Mouse (Mus musculus): ENCODE results near the gene Srpk2. TPM values are rescaled to one million over a fixed set of nuclear protein-coding genes. Genes with fewer than 3 reads are reported as not detected.

Gene Srpk2
- total RNA-seq (2014; rRNA removed), result 55.0 and 62.2 TPM in 2 replicates
- polyA plus RNA-seq (2015; fragmentation: Nextera tagmentation; extraction: Ambion mirVana), result 150 TPM in 2 replicates

GRCm38 (mm10) chr5:23684517-23684916 lies at the start of gene Srpk2:
TSS of gene Srpk2 (minus strand) at chr5:23684617.
- no peak within 1 kb of the TSS for H3K4me2 ChIP-seq (ENCODE audit: low read depth, low read length)
- ATAC-seq (no peak), DNase-seq (ENCODE audit: low spot score) (no peak)
- H3K4me3 ChIP-seq (ENCODE audit: low read length), result no peak within 1 kb of the TSS
- no peak within 1 kb of the TSS for H3K9ac ChIP-seq (replicated peaks; ENCODE audit: low read length)
- no peak within 1 kb of the TSS for H3K27ac ChIP-seq
- 60% methylated on average over 1 of the region's 1 CpGs for WGBS
- no peak for TF ChIP-seq CTCF (IDR thresholded peaks at IDR 0.05; ENCODE audit: low read depth)
- no peaks in the 10 kb centered on the region for H3K9me3 ChIP-seq (ENCODE audit: low read length)
- H3K4me1 ChIP-seq (ENCODE audit: insufficient read depth, low read length), result no peaks in the 10 kb centered on the region
- no peaks in the 10 kb centered on the region for H3K36me3 ChIP-seq (ENCODE audit: insufficient read depth, low read length)
- H3K27me3 ChIP-seq (ENCODE audit: insufficient read depth, low read length), result no peaks in the 10 kb centered on the region

GRCm38 (mm10) chr5:23721956-23722355 lies 37.5 kb upstream of the Srpk2 start:
- DNase-seq (ENCODE audit: low spot score) (no peak), ATAC-seq (no peak)
- no peaks in the 10 kb centered on the region for H3K36me3 ChIP-seq (ENCODE audit: insufficient read depth, low read length)
- H3K27me3 ChIP-seq (ENCODE audit: insufficient read depth, low read length), result no peaks in the 10 kb centered on the region
- 96% methylated on average over 2 of the region's 2 CpGs for WGBS
- H3K4me2 ChIP-seq (ENCODE audit: low read depth, low read length), result no peak overlapping the region
- H3K9ac ChIP-seq (replicated peaks; ENCODE audit: low read length), result no peak overlapping the region
- H3K4me3 ChIP-seq (ENCODE audit: low read length), result no peak overlapping the region
- TF ChIP-seq CTCF (IDR thresholded peaks at IDR 0.05; ENCODE audit: low read depth), result no peak
- no peak overlapping the region for H3K27ac ChIP-seq
- H3K9me3 ChIP-seq (ENCODE audit: low read length), result no peaks in the 10 kb centered on the region
- no peaks in the 10 kb centered on the region for H3K4me1 ChIP-seq (ENCODE audit: insufficient read depth, low read length)

- WGBS, result 82% methylated on average over 4 of the region's 4 CpGs
- no peak for TF ChIP-seq CTCF (IDR thresholded peaks at IDR 0.05; ENCODE audit: low read depth)
- H3K4me2 ChIP-seq (ENCODE audit: low read depth, low read length), result no peak overlapping the region
- no peaks in the 10 kb centered on the region for H3K36me3 ChIP-seq (ENCODE audit: insufficient read depth, low read length)
- H3K9ac ChIP-seq (replicated peaks; ENCODE audit: low read length), result no peak overlapping the region
- no peaks in the 10 kb centered on the region for H3K4me1 ChIP-seq (ENCODE audit: insufficient read depth, low read length)
- ATAC-seq (no peak), DNase-seq (ENCODE audit: low spot score) (no peak)
- H3K4me3 ChIP-seq (ENCODE audit: low read length), result no peak overlapping the region
- no peak overlapping the region for H3K27ac ChIP-seq
- no peaks in the 10 kb centered on the region for H3K9me3 ChIP-seq (ENCODE audit: low read length)
- H3K27me3 ChIP-seq (ENCODE audit: insufficient read depth, low read length), result no peaks in the 10 kb centered on the region
Observed at GRCm38 (mm10) chr5:23718881-23719328, 34.5 kb upstream of the Srpk2 start.

GRCm38 (mm10) chr5:23718182-23718534 lies 33.7 kb upstream of the Srpk2 start:
- TF ChIP-seq CTCF (IDR thresholded peaks at IDR 0.05; ENCODE audit: low read depth), result no peak
- Histone ChIP-seq H3K4me1 (ENCODE audit: insufficient read depth, low read length) (no peaks in the 10 kb centered on the region), H3K36me3 (ENCODE audit: insufficient read depth, low read length) (no peaks in the 10 kb centered on the region), H3K9me3 (ENCODE audit: low read length) (no peaks in the 10 kb centered on the region), H3K27me3 (ENCODE audit: insufficient read depth, low read length) (no peaks in the 10 kb centered on the region), H3K27ac (no peak overlapping the region), H3K4me2 (ENCODE audit: low read depth, low read length) (no peak overlapping the region), H3K4me3 (ENCODE audit: low read length) (no peak overlapping the region), H3K9ac (replicated peaks; ENCODE audit: low read length) (no peak overlapping the region)
- DNase-seq (ENCODE audit: low spot score) (no peak), ATAC-seq (no peak)
- WGBS, result 68% methylated on average over 1 of the region's 1 CpGs

GRCm38 (mm10) chr5:23717469-23718181 lies 33.2 kb upstream of the Srpk2 start:
- no peak for DNase-seq (ENCODE audit: low spot score)
- WGBS, result 75% methylated on average over 3 of the region's 3 CpGs

GRCm38 (mm10) chr5:23713401-23714335 lies 29.3 kb upstream of the Srpk2 start:
- no peak for TF ChIP-seq CTCF (IDR thresholded peaks at IDR 0.05; ENCODE audit: low read depth)
- ATAC-seq (no peak), DNase-seq (ENCODE audit: low spot score) (no peak)
- WGBS, result 85% methylated on average over 8 of the region's 8 CpGs
- no peak overlapping the region for H3K9ac ChIP-seq (replicated peaks; ENCODE audit: low read length)
- H3K27ac ChIP-seq, result no peak overlapping the region
- H3K4me3 ChIP-seq (ENCODE audit: low read length), result no peak overlapping the region
- no peaks in the 10 kb centered on the region for H3K4me1 ChIP-seq (ENCODE audit: insufficient read depth, low read length)
- no peaks in the 10 kb centered on the region for H3K27me3 ChIP-seq (ENCODE audit: insufficient read depth, low read length)
- no peaks in the 10 kb centered on the region for H3K9me3 ChIP-seq (ENCODE audit: low read length)
- no peaks in the 10 kb centered on the region for H3K36me3 ChIP-seq (ENCODE audit: insufficient read depth, low read length)
- H3K4me2 ChIP-seq (ENCODE audit: low read depth, low read length), result no peak overlapping the region

More at GRCm38 (mm10) chr5:23717469-23718181, 33.2 kb upstream of the Srpk2 start:
- Histone ChIP-seq H3K4me2 (ENCODE audit: low read depth, low read length) (no peak overlapping the region), H3K36me3 (ENCODE audit: insufficient read depth, low read length) (no peaks in the 10 kb centered on the region), H3K27ac (no peak overlapping the region), H3K4me1 (ENCODE audit: insufficient read depth, low read length) (no peaks in the 10 kb centered on the region), H3K9ac (replicated peaks; ENCODE audit: low read length) (no peak overlapping the region), H3K4me3 (ENCODE audit: low read length) (no peak overlapping the region), H3K27me3 (ENCODE audit: insufficient read depth, low read length) (no peaks in the 10 kb centered on the region), H3K9me3 (ENCODE audit: low read length) (no peaks in the 10 kb centered on the region)
- ATAC-seq, result no peak
- TF ChIP-seq CTCF (IDR thresholded peaks at IDR 0.05; ENCODE audit: low read depth), result no peak
